Mouse (Mus musculus): ENCODE measurements at regions not wholly inside any gene's neighbourhood (a gene's known extent, or its start where the extent isn't known, plus 50 kb on each side); places are given as distances from the start of the nearest gene placed in this dataset.

DNA sequence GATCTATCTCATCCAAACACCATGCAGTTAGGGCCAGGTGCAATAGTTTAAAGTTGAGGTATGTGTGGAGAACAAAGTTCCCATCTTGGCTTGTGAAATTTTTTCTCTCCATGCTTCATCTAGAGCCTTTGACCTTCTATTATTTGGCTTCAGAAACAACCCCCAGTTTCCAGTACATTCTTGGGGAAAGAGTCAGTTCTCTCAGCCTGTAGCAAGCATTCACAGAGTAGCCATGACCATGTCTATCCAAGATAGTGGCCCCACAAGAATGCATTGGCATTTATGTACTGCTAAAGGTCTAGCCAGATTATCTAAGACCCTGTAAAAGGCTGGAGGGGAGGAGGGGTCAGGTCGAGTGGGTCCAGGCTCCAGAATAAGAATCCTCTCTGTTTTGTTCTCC, 229.8 kb downstream of the En1 start:
- no peak for TF ChIP-seq CTCF (IDR thresholded peaks at IDR 0.05; ENCODE audit: low read depth, low read length)
- TF ChIP-seq GATA2 (IDR thresholded peaks at IDR 0.05; ENCODE audit: borderline replicate concordance, low read depth, low read length): no peak
- no peak for TF ChIP-seq TAL1 (conservative IDR thresholded peaks at IDR 0.05; ENCODE audit: low read depth, low read length)
- no peak for TF ChIP-seq GATA1 (IDR thresholded peaks at IDR 0.05; ENCODE audit: borderline replicate concordance, low read length)
- no peak for TF ChIP-seq POLR2AphosphoS5 (IDR thresholded peaks at IDR 0.05; ENCODE audit: insufficient replicate concordance, low read depth, low read length)

Measured in G1E (cell line).